Mouse (Mus musculus): Measurements from ENCODE around the gene Mroh9.

Gene Mroh9

GRCm38 (mm10) chr1:163085570-163085969 is at the start of gene Mroh9:
Mroh9 (minus strand) TSS chr1:163085670.
- no peak for DNase-seq (ENCODE audit: low spot score in 2 of 2)

- DNase-seq (ENCODE audit: low spot score in 2 of 2): no peak
Measured at GRCm38 (mm10) chr1:163129976-163130375, 44.5 kb upstream of the Mroh9 start.

GRCm38 (mm10) chr1:163129129-163129900 is 43.8 kb upstream of the Mroh9 start:
- no peak for DNase-seq (ENCODE audit: low spot score in 2 of 2)

GRCm38 (mm10) chr1:163126175-163126881 is 40.9 kb upstream of the Mroh9 start:
- DNase-seq (ENCODE audit: low spot score in 2 of 2): no peak

- no peak for DNase-seq (ENCODE audit: low spot score in 2 of 2)
Measured at GRCm38 (mm10) chr1:163122414-163122813, 36.9 kb upstream of the Mroh9 start.

GRCm38 (mm10) chr1:163113461-163114174 is 28.1 kb upstream of the Mroh9 start:
- DNase-seq (ENCODE audit: low spot score in 2 of 2): no peak

GRCm38 (mm10) chr1:163112482-163113164 is 27.2 kb upstream of the Mroh9 start:
- DNase-seq (ENCODE audit: low spot score in 2 of 2): no peak

GRCm38 (mm10) chr1:163104960-163105359 is 19.5 kb upstream of the Mroh9 start:
- no peak for DNase-seq (ENCODE audit: low spot score in 2 of 2)

- no peak for DNase-seq (ENCODE audit: low spot score in 2 of 2)
Measured at GRCm38 (mm10) chr1:163091438-163092155, 6.1 kb upstream of the Mroh9 start.

GRCm38 (mm10) chr1:163070502-163070901 is 15.0 kb downstream of the Mroh9 start:
- peak in 1 of 2 experiments; percentile 13 for DNase-seq (ENCODE audit: low spot score in 2 of 2)

- no peak for DNase-seq (ENCODE audit: low spot score in 2 of 2)
Measured at GRCm38 (mm10) chr1:163060381-163060780, 25.1 kb downstream of the Mroh9 start.

- peak in 1 of 2 experiments; percentile 18 for DNase-seq (ENCODE audit: low spot score in 2 of 2)
Measured at GRCm38 (mm10) chr1:163057363-163057762, 28.1 kb downstream of the Mroh9 start.

- DNase-seq (ENCODE audit: low spot score in 2 of 2): peak in 1 of 2 experiments; percentile 14
Measured at GRCm38 (mm10) chr1:163055629-163056028, 29.8 kb downstream of the Mroh9 start.

- no peak for DNase-seq (ENCODE audit: low spot score in 2 of 2)
Measured at GRCm38 (mm10) chr1:163023075-163023474, 62.4 kb downstream of the Mroh9 start.

GRCm38 (mm10) chr1:163009220-163009619 is 76.2 kb downstream of the Mroh9 start:
- DNase-seq (ENCODE audit: low spot score in 2 of 2): no peak

- peak in 1 of 2 experiments; percentile 19 for DNase-seq (ENCODE audit: low spot score in 2 of 2)
Measured at GRCm38 (mm10) chr1:163003496-163003895, 82.0 kb downstream of the Mroh9 start.

GRCm38 (mm10) chr1:163001271-163001829 is 84.1 kb downstream of the Mroh9 start:
- DNase-seq (ENCODE audit: low spot score in 2 of 2): no peak

- no peak for DNase-seq (ENCODE audit: low spot score in 2 of 2)
Measured at GRCm38 (mm10) chr1:162987546-162987945, 97.9 kb downstream of the Mroh9 start.

- no peak for DNase-seq (ENCODE audit: low spot score in 2 of 2)
Measured at GRCm38 (mm10) chr1:162986777-162987176, 98.7 kb downstream of the Mroh9 start.

- peak; percentile 34 to 75 for DNase-seq (ENCODE audit: low spot score in 2 of 2)
Measured at GRCm38 (mm10) chr1:162986121-162986748, 99.2 kb downstream of the Mroh9 start.

Measured in heart, adult 9 months (tissue).